Mouse (Mus musculus): ENCODE data around the gene Dhdh.
"Not testable (repeated sequence)": the region's sequence is repeated elsewhere in the genome, so short reads cannot be mapped to it uniquely, and the experiment has no call there.

Dhdh gene

GRCm38 (mm10) chr7:45488293-45489204 is at the start of gene Dhdh:
TSS of gene Dhdh (minus strand) at chr7:45488805.
- DNase-seq, result peak; percentile 48

GRCm38 (mm10) chr7:45537602-45538001 is 49.0 kb upstream of the Dhdh start:
- no peak for DNase-seq

- DNase-seq, result no peak
These were observed 47.1 kb upstream of the Dhdh start for GRCm38 (mm10) chr7:45535676-45536075.

- DNase-seq, result no peak
These were observed 42.0 kb upstream of the Dhdh start for GRCm38 (mm10) chr7:45530643-45531042.

GRCm38 (mm10) chr7:45529461-45529860 is 40.9 kb upstream of the Dhdh start:
- no peak for DNase-seq

GRCm38 (mm10) chr7:45527169-45527568 is 38.6 kb upstream of the Dhdh start:
- DNase-seq, result not testable (repeated sequence)

GRCm38 (mm10) chr7:45526474-45527120 is 38.0 kb upstream of the Dhdh start:
- no peak for DNase-seq

GRCm38 (mm10) chr7:45525809-45526473 is 37.3 kb upstream of the Dhdh start, which contains the start of the genes Ppp1r15a and Plekha4:
TSS of gene Ppp1r15a (minus strand) at chr7:45526268.
TSS of gene Plekha4 (plus strand) at chr7:45526330.
- DNase-seq, result peak; percentile 91

GRCm38 (mm10) chr7:45524841-45525621 is 36.4 kb upstream of the Dhdh start:
- no peak for DNase-seq

- no peak for DNase-seq
These were observed 35.1 kb upstream of the Dhdh start for GRCm38 (mm10) chr7:45523678-45524170.

- no peak for DNase-seq
These were observed 34.5 kb upstream of the Dhdh start for GRCm38 (mm10) chr7:45522957-45523676.

- DNase-seq, result no peak
These were observed 33.7 kb upstream of the Dhdh start for GRCm38 (mm10) chr7:45522194-45522752.

GRCm38 (mm10) chr7:45521728-45522184 is 33.2 kb upstream of the Dhdh start:
- peak; percentile 91 for DNase-seq

GRCm38 (mm10) chr7:45520605-45521004 is 32.0 kb upstream of the Dhdh start:
- DNase-seq, result no peak

GRCm38 (mm10) chr7:45519345-45520120 is 30.9 kb upstream of the Dhdh start:
- no peak for DNase-seq

GRCm38 (mm10) chr7:45518618-45519017 is 30.0 kb upstream of the Dhdh start:
- DNase-seq, result no peak

GRCm38 (mm10) chr7:45516846-45517245 is 28.2 kb upstream of the Dhdh start:
- not testable (repeated sequence) for DNase-seq

- DNase-seq, result no peak
These were observed 26.8 kb upstream of the Dhdh start for GRCm38 (mm10) chr7:45515436-45515835.

- DNase-seq, result no peak
These were observed 25.8 kb upstream of the Dhdh start for GRCm38 (mm10) chr7:45514411-45514810.

All from right cerebral cortex, postnatal 14 days (tissue).